Mouse (Mus musculus): Measurements from ENCODE around the gene Zfp866. TPM values are rescaled to one million over a fixed set of nuclear protein-coding genes. Genes with fewer than 3 reads are reported as not detected.

The Zfp866 gene
- polyA plus RNA-seq, 1 experiment from 2014 or later = 37.4 TPM

DNA sequence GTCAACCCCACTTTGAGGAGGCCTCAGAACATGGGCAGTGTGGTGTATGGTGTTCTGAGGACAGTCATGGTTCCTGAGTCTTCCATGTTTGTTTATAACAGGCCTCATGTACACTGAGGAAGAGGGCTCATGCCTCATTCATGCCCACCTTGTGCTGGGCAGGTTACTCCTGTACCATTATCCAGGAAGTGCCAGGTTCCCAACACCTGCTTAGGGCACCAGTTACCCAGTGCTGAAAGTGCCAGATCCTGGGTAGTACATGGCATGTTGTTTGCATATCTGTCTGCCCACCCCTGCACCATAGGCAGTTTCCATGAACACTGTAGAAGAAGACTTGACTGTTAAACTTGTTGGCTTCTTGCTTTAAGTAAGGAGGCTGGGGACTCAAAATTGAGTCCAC is 11.2 kb upstream of the Zfp866 start:
- H3K9ac ChIP-seq (ENCODE audit: low read length) = no peak overlapping the region
- no peak for DNase-seq (ENCODE audit: low spot score)
- H3K4me3 ChIP-seq (ENCODE audit: low read depth, low read length) = no peak overlapping the region
- no peaks in the 10 kb centered on the region for H3K9me3 ChIP-seq (replicated peaks; ENCODE audit: control insufficient read depth, low read length)
- no peak for ATAC-seq
- no peaks in the 10 kb centered on the region for H3K4me1 ChIP-seq (ENCODE audit: control insufficient read depth, insufficient read depth, low read length)
- peaks cover 98% of the 10 kb centered on the region for H3K36me3 ChIP-seq (ENCODE audit: control insufficient read depth, insufficient read depth, low read length)
- no peak overlapping the region for H3K4me2 ChIP-seq (ENCODE audit: low read length)
- H3K27ac ChIP-seq (ENCODE audit: low read depth, low read length) = no peak overlapping the region
- no peaks in the 10 kb centered on the region for H3K27me3 ChIP-seq (replicated peaks; ENCODE audit: control insufficient read depth, insufficient read depth, low read length)

DNA sequence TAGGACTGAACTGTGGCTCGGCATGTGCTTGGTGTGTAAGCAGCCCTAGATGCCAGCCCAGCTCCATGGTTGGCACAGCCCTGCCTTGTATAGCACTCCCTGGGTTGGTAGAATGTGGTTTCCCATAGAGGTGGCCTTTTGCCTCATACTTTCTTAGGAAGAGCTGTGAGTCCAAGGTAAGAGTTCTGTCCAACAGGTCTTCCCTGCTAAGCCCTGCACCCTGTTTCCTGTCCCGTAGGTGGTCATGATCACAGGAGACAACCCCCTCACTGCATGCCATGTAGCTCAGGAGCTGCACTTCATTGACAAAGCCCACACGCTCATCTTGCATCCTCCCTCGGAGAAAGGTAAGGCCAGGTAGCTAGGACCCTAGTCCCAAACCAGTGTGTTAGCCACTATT is 10.8 kb upstream of the Zfp866 start:
- 97% methylated on average over 4 of the region's 4 CpGs for WGBS
- Histone ChIP-seq H3K4me3 (ENCODE audit: low read depth, low read length) (no peak overlapping the region), H3K27ac (ENCODE audit: low read depth, low read length) (no peak overlapping the region), H3K4me2 (ENCODE audit: low read length) (no peak overlapping the region), H3K36me3 (ENCODE audit: control insufficient read depth, insufficient read depth, low read length) (peaks cover 98% of the 10 kb centered on the region), H3K9me3 (replicated peaks; ENCODE audit: control insufficient read depth, low read length) (no peaks in the 10 kb centered on the region), H3K4me1 (ENCODE audit: control insufficient read depth, insufficient read depth, low read length) (no peaks in the 10 kb centered on the region), H3K9ac (ENCODE audit: low read length) (no peak overlapping the region), H3K27me3 (replicated peaks; ENCODE audit: control insufficient read depth, insufficient read depth, low read length) (no peaks in the 10 kb centered on the region)
- no peak for DNase-seq (ENCODE audit: low spot score)
- no peak for ATAC-seq

DNA sequence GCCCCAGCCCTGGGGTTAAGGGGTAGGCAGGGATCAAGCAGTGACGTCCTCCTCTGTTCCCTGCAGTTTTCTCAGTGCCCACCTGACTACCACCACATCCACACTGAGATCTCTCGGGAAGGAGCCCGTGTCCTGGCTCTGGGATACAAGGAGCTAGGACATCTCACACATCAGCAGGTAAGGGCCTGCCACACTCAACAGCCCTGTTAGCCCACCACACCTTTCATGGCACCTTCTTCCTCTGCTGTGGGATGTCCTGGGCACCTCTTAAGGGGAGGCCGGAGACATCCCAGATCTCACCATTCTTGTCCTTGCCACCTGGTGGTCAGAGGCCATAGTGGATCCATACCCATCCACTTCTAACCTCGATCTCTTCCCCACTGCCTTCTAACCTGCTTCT is 9.0 kb upstream of the Zfp866 start:
- no peaks in the 10 kb centered on the region for H3K9me3 ChIP-seq (replicated peaks; ENCODE audit: control insufficient read depth, low read length)
- no peak overlapping the region for H3K27ac ChIP-seq (ENCODE audit: low read depth, low read length)
- no peak overlapping the region for H3K4me3 ChIP-seq (ENCODE audit: low read depth, low read length)
- DNase-seq (ENCODE audit: low spot score) (no peak), ATAC-seq (no peak)
- H3K4me1 ChIP-seq (ENCODE audit: control insufficient read depth, insufficient read depth, low read length) = no peaks in the 10 kb centered on the region
- WGBS = 94% methylated on average over 5 of the region's 5 CpGs
- H3K4me2 ChIP-seq (ENCODE audit: low read length) = no peak overlapping the region
- no peaks in the 10 kb centered on the region for H3K27me3 ChIP-seq (replicated peaks; ENCODE audit: control insufficient read depth, insufficient read depth, low read length)
- peaks cover 98% of the 10 kb centered on the region for H3K36me3 ChIP-seq (ENCODE audit: control insufficient read depth, insufficient read depth, low read length)
- no peak overlapping the region for H3K9ac ChIP-seq (ENCODE audit: low read length)

DNA sequence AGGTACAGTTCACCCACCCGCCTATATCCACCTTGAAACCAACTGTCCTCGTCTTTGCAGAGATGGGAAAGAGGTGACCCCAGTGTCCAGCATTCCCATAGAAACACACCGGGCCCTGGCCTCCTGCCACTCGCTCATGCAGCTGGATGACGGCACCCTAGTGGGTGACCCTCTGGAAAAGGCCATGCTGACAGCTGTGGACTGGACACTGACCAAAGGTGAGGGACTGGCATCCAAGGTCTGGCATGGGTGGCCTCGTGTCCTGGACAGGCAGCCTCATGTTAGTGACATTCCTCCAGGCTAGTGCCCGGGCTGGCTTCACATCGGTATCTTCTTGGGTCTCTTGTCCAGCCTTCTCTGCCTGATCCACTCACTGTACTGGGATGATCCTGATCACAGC is 8.3 kb upstream of the Zfp866 start:
- ATAC-seq (no peak), DNase-seq (ENCODE audit: low spot score) (no peak)
- Histone ChIP-seq H3K9ac (ENCODE audit: low read length) (no peak overlapping the region), H3K27me3 (replicated peaks; ENCODE audit: control insufficient read depth, insufficient read depth, low read length) (no peaks in the 10 kb centered on the region), H3K4me1 (ENCODE audit: control insufficient read depth, insufficient read depth, low read length) (no peaks in the 10 kb centered on the region), H3K27ac (ENCODE audit: low read depth, low read length) (no peak overlapping the region), H3K9me3 (replicated peaks; ENCODE audit: control insufficient read depth, low read length) (no peaks in the 10 kb centered on the region), H3K4me2 (ENCODE audit: low read length) (no peak overlapping the region), H3K4me3 (ENCODE audit: low read depth, low read length) (no peak overlapping the region), H3K36me3 (ENCODE audit: control insufficient read depth, insufficient read depth, low read length) (peaks cover 100% of the 10 kb centered on the region)
- WGBS = 93% methylated on average over 8 of the region's 8 CpGs

DNA sequence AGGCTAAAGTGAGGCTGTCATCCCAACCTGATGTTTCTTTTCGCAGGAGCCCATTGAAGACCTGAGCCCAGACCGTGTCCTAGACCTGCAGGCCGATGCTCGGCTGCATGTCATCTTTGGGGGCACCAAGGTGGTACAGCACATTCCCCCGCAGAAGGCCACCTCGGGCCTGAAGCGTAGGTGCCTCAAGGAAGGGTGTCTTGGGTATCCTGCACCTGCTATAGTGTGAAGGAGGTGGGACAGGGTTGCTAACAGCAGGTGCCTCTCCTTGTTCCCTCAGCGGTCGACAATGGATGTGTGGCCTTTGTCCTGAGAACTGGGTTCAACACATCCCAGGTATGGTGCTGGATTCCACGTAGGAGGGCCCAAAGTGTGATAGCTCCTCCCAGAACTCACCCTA is 6.7 kb upstream of the Zfp866 start:
- DNase-seq (ENCODE audit: low spot score) (no peak), ATAC-seq (no peak)
- Histone ChIP-seq H3K36me3 (ENCODE audit: control insufficient read depth, insufficient read depth, low read length) (peaks cover 97% of the 10 kb centered on the region), H3K9me3 (replicated peaks; ENCODE audit: control insufficient read depth, low read length) (no peaks in the 10 kb centered on the region), H3K9ac (ENCODE audit: low read length) (no peak overlapping the region), H3K27ac (ENCODE audit: low read depth, low read length) (no peak overlapping the region), H3K4me1 (ENCODE audit: control insufficient read depth, insufficient read depth, low read length) (no peaks in the 10 kb centered on the region), H3K4me3 (ENCODE audit: low read depth, low read length) (no peak overlapping the region), H3K27me3 (replicated peaks; ENCODE audit: control insufficient read depth, insufficient read depth, low read length) (no peaks in the 10 kb centered on the region), H3K4me2 (ENCODE audit: low read length) (no peak overlapping the region)
- 95% methylated on average over 10 of the region's 10 CpGs for WGBS

DNA sequence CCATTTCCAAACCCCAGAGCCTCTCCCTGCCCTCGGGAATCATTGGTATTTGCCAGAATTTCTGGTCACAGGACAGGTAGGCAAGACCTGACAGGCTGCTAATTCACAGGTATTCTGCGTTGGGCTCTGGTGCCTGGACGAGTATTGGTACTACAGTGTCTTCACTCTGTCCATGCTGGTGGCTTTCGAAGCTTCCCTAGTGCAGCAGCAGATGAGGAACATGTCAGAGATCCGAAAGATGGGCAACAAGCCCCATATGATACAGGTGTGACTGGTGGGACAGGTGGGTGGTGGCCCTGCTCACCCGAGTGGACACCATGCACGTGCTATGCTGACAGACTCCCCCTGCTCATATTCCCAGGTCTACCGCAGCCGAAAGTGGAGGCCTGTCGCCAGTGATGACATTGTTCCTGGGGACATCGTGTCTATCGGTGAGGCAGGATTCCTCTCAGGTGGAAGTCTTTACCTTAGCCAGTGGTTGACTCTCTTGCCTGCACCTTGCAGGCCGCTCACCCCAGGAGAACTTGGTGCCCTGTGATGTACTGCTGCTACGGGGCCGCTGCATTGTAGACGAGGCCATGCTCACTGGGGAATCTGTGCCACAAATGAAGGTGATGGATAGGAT is 5.9 kb upstream of the Zfp866 start:
- H3K27ac ChIP-seq (ENCODE audit: low read depth, low read length) = no peak overlapping the region
- H3K36me3 ChIP-seq (ENCODE audit: control insufficient read depth, insufficient read depth, low read length) = peaks cover 89% of the 10 kb centered on the region
- H3K4me3 ChIP-seq (ENCODE audit: low read depth, low read length) = no peak overlapping the region
- ATAC-seq (no peak), DNase-seq (ENCODE audit: low spot score) (no peak)
- WGBS = 96% methylated on average over 16 of the region's 16 CpGs
- H3K4me2 ChIP-seq (ENCODE audit: low read length) = no peak overlapping the region
- no peak overlapping the region for H3K9ac ChIP-seq (ENCODE audit: low read length)
- no peaks in the 10 kb centered on the region for H3K27me3 ChIP-seq (replicated peaks; ENCODE audit: control insufficient read depth, insufficient read depth, low read length)
- no peaks in the 10 kb centered on the region for H3K9me3 ChIP-seq (replicated peaks; ENCODE audit: control insufficient read depth, low read length)
- H3K4me1 ChIP-seq (ENCODE audit: control insufficient read depth, insufficient read depth, low read length) = peaks cover 8% of the 10 kb centered on the region; the same call in 1 of the 2 replicates

DNA sequence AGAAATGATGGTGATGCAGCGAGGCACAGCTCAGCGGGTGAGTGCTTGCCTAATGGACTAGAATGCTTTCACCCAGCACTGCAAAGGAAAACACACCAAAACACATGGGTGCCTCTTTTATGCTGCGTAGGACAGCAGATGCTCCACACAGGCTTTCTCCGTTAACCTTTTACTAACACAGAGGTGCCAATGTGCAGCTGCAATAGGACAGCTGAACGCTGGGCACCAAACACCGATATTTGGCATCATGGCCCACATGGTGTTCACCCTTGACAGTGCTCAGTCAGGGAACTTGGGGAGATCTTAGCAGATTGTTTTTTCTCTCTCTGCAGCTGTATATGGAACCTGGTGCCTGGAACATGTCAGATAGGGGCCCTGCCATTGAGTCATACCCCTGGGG is 3.9 kb upstream of the Zfp866 start:
- DNase-seq (ENCODE audit: low spot score) (no peak), ATAC-seq (no peak)
- peaks cover 70% of the 10 kb centered on the region for H3K36me3 ChIP-seq (ENCODE audit: control insufficient read depth, insufficient read depth, low read length)
- 92% methylated on average over 6 of the region's 6 CpGs for WGBS
- H3K27ac ChIP-seq (ENCODE audit: low read depth, low read length) = no peak overlapping the region
- H3K9ac ChIP-seq (ENCODE audit: low read length) = no peak overlapping the region
- no peaks in the 10 kb centered on the region for H3K27me3 ChIP-seq (replicated peaks; ENCODE audit: control insufficient read depth, insufficient read depth, low read length)
- H3K4me3 ChIP-seq (ENCODE audit: low read depth, low read length) = no peak overlapping the region
- H3K4me2 ChIP-seq (ENCODE audit: low read length) = no peak overlapping the region
- no peaks in the 10 kb centered on the region for H3K9me3 ChIP-seq (replicated peaks; ENCODE audit: control insufficient read depth, low read length)
- H3K4me1 ChIP-seq (ENCODE audit: control insufficient read depth, insufficient read depth, low read length) = peaks cover 14% of the 10 kb centered on the region

DNA sequence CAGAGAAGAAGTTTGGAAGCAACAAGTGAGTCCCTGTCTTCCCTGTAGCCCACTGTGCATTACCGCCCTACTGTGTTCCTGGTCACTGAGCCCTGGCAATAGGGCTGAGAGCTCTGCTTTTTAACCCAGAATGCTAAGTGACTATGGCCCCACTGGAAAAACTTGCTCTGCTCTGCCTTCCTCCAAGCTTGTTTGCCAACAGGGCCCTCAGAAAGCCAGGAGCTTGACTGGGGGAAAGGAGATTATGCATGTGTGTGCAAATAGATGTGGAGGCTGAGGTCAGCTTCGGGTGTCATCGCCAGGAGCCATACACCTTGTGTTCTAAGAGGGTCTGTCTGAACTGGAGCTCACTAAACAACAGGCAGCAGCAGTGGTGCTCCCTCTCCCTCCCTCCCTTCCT is 3.1 kb upstream of the Zfp866 start:
- Histone ChIP-seq H3K27ac (ENCODE audit: low read depth, low read length) (no peak overlapping the region), H3K9ac (ENCODE audit: low read length) (no peak overlapping the region), H3K4me1 (ENCODE audit: control insufficient read depth, insufficient read depth, low read length) (peaks cover 14% of the 10 kb centered on the region), H3K27me3 (replicated peaks; ENCODE audit: control insufficient read depth, insufficient read depth, low read length) (no peaks in the 10 kb centered on the region), H3K36me3 (ENCODE audit: control insufficient read depth, insufficient read depth, low read length) (peaks cover 62% of the 10 kb centered on the region), H3K4me2 (ENCODE audit: low read length) (no peak overlapping the region), H3K9me3 (replicated peaks; ENCODE audit: control insufficient read depth, low read length) (no peaks in the 10 kb centered on the region), H3K4me3 (ENCODE audit: low read depth, low read length) (no peak overlapping the region)
- DNase-seq (ENCODE audit: low spot score) = no peak
- WGBS = 98% methylated on average over 3 of the region's 3 CpGs
- no peak for ATAC-seq

DNA sequence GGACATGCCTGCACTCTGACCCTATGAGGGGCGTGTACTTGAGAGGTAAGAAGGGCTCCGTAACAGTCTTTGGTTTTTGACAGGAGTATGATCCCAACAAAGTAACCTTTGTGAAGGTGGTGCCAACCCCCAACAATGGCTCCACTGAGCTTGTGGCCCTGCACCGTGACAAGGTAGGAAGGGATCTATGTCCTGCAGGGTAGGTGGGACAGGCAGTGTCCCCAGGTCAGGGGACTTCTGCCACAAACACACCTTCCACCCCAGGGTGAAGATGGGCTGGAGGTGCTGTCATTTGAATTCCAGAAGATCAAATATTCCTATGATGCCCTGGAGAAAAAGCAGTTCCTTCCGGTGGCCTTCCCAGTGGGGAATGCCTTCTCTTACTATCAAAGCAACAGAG is 2.7 kb upstream of the Zfp866 start:
- peaks cover 57% of the 10 kb centered on the region for H3K36me3 ChIP-seq (ENCODE audit: control insufficient read depth, insufficient read depth, low read length)
- peaks cover 14% of the 10 kb centered on the region for H3K4me1 ChIP-seq (ENCODE audit: control insufficient read depth, insufficient read depth, low read length)
- no peak overlapping the region for H3K4me3 ChIP-seq (ENCODE audit: low read depth, low read length)
- no peak for DNase-seq (ENCODE audit: low spot score)
- H3K9ac ChIP-seq (ENCODE audit: low read length) = no peak overlapping the region
- no peaks in the 10 kb centered on the region for H3K9me3 ChIP-seq (replicated peaks; ENCODE audit: control insufficient read depth, low read length)
- WGBS = 88% methylated on average over 4 of the region's 4 CpGs
- no peaks in the 10 kb centered on the region for H3K27me3 ChIP-seq (replicated peaks; ENCODE audit: control insufficient read depth, insufficient read depth, low read length)
- ATAC-seq = no peak
- H3K4me2 ChIP-seq (ENCODE audit: low read length) = no peak overlapping the region
- H3K27ac ChIP-seq (ENCODE audit: low read depth, low read length) = no peak overlapping the region
